27 mouse cellular contexts compared by ENCODE assay signal in the genomic region with DNA sequence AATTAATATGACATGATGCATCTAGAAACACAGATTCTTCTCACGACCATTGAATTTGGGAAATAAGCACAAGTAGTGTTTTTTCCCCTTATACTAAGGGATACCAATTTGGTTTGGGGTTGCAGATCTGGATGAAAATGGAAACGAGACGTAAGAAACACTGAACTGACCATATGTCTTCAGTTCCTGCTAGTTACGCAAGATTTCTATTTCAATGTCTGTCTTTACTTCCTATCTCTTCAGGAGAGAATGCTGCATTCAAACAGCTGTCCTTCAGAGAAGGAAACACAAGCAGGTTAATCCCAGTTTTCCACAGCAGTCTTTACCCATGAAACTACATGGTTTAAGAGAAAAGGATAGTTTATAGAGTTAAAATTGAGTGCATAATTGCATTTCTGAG. TPM values are rescaled to one million over a fixed set of nuclear protein-coding genes. Genes with fewer than 3 reads are reported as not detected.
"Had no signal": no experiment of that assay in that cellular context is flagged by ENCODE, and none has a peak within 500 bp of the region (broad histone marks: within the 10 kb centered on the region; RNA-seq: fewer than 3 reads in every experiment).

No protein-coding gene starts in this region.

- H3K27me3 ChIP-seq: liver, embryonic 13.5 days had no signal

- DNase-seq: kidney, adult 18-20 months; kidney, adult 9 months; kidney, postnatal 14 days; layer of hippocampus, adult 9-11 months; liver, embryonic 13.5 days; lung, adult 2 months; lung, postnatal 14 days; lung, postnatal 4 days; midbrain, embryonic 14.5 days; thymus, postnatal 25 days had no signal

- H3K27ac ChIP-seq: layer of hippocampus, adult 2 months; liver, embryonic 13.5 days; stomach, postnatal 0 days had no signal

- H3K9me3 ChIP-seq: liver, embryonic 13.5 days had no signal

- H3K4me3 ChIP-seq: layer of hippocampus, adult 2 months; liver, embryonic 13.5 days had no signal

- H3K36me3 ChIP-seq: liver, embryonic 13.5 days had no signal

- H3K4me1 ChIP-seq: liver, embryonic 13.5 days had no signal

RNA-seq across cellular contexts. Expression of gene Cxcl1, which starts 37.8 kb away (rescaled TPM):
- total RNA-seq: layer of hippocampus, adult 2 months; left cerebral cortex, adult 18-20 months; left cerebral cortex, postnatal 36 days; midbrain, postnatal 0 days had no signal
- polyA plus RNA-seq: midbrain, embryonic 11.5 days; midbrain, embryonic 14.5 days; neural tube, embryonic 11.5 days; neural tube, embryonic 14.5 days had no signal

RNA-seq across cellular contexts. Expression of gene Cxcl2, which starts 50.5 kb away (rescaled TPM):
- total RNA-seq: layer of hippocampus, adult 2 months; layer of hippocampus, postnatal 25 days; left cerebral cortex, adult 18-20 months; left cerebral cortex, postnatal 10 days; left cerebral cortex, postnatal 36 days; midbrain, postnatal 0 days had no signal
- polyA plus RNA-seq: limb, embryonic 11.5 days; liver, embryonic 13.5 days; liver, embryonic 16.5 days; lung, embryonic 16.5 days; midbrain, embryonic 11.5 days; midbrain, embryonic 14.5 days; neural tube, embryonic 11.5 days; neural tube, embryonic 14.5 days; stomach, embryonic 14.5 days had no signal

RNA-seq across cellular contexts. Expression of gene Cxcl15, which starts 58.9 kb away (rescaled TPM):
- total RNA-seq: layer of hippocampus, adult 2 months; layer of hippocampus, postnatal 25 days; left cerebral cortex, adult 18-20 months; left cerebral cortex, postnatal 10 days; left cerebral cortex, postnatal 36 days; liver, adult 2 months; megakaryocyte-erythroid progenitor cell, adult 5-6 weeks; midbrain, postnatal 0 days had no signal
- polyA plus RNA-seq: large intestine, adult 2 months; limb, embryonic 11.5 days; liver, adult 2 months; liver, embryonic 13.5 days; liver, embryonic 16.5 days; midbrain, embryonic 11.5 days; midbrain, embryonic 14.5 days; midbrain, postnatal 0 days; neural tube, embryonic 14.5 days had no signal
